Mouse (Mus musculus) E14TG2a.4 (cell line): ENCODE measurements at regions not wholly inside any gene's neighbourhood (a gene's known extent, or its start where the extent isn't known, plus 50 kb on each side); places are given as distances from the start of the nearest gene placed in this dataset.

Source experiments
- CTCF ChIP-seq: conservative IDR thresholded peaks from 2 replicates; pipeline ENCODE4 v1.5.1; 2014; ENCODE audit warnings: low read length
- NANOG ChIP-seq: IDR thresholded peaks from 2 replicates; pipeline ENCODE4 v1.6.1; 2014; ENCODE audit warnings: borderline replicate concordance, low read length, mixed read lengths
- POU5F1 ChIP-seq: IDR thresholded peaks from 2 replicates; pipeline ENCODE4 v1.6.1; 2014; ENCODE audit warnings: low read length, borderline replicate concordance

DNA sequence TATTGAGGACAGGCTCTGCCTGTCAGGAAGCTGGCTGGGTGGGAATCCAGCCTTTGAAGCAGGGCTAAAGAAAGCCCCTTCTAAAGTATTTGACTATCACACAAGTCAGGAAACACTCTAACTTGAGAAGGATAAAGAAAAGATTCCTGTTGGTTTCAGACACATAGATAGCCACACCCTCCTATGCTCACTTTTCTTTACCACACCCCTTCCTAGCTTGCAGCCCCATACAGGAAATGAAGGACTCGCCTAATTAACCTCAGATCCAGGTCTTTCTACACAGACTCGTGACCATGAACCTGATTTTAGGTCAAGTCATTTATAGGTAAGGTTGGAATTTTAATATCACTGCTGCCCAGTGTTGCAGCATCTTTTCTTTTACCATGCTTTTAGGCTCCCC, 154.9 kb downstream of the Tex36 start:
- TF ChIP-seq CTCF (no peak), NANOG (no peak), POU5F1 (no peak)
